Mouse (Mus musculus): ENCODE measurements around the gene Vpreb2. TPM values are rescaled to one million over a fixed set of nuclear protein-coding genes. Genes with fewer than 3 reads are reported as not detected.
"Not testable (repeated sequence)": the region's sequence is repeated elsewhere in the genome, so short reads cannot be mapped to it uniquely, and the experiment has no call there.

Gene Vpreb2
- polyA plus RNA-seq, 2 experiments = not detected

- H3K4me1 ChIP-seq (ENCODE audit: control insufficient read depth, insufficient read depth, low read length) = no peaks in the 10 kb centered on the region
- no peaks in the 10 kb centered on the region for H3K27me3 ChIP-seq (ENCODE audit: control insufficient read depth, insufficient read depth, low read length)
- H3K36me3 ChIP-seq (ENCODE audit: control insufficient read depth, insufficient read depth, low read length) = no peaks in the 10 kb centered on the region
- DNase-seq (ENCODE audit: low spot score) = no peak
- WGBS = 91% methylated on average over 1 of the region's 1 CpGs
- H3K4me3 ChIP-seq (replicated peaks; ENCODE audit: low read length) = no peak overlapping the region
- no peak for ATAC-seq (ENCODE audit: low FRiP score, low read depth)
- H3K4me2 ChIP-seq (replicated peaks; ENCODE audit: low read depth, low read length, severe bottlenecking) = no peak overlapping the region
- peaks cover 5% of the 10 kb centered on the region; the same call in 1 of the 2 replicates for H3K9me3 ChIP-seq (ENCODE audit: control insufficient read depth, low read length)
- no peak overlapping the region for H3K9ac ChIP-seq (ENCODE audit: low read depth, low read length, severe bottlenecking)
- no peak overlapping the region for H3K27ac ChIP-seq (replicated peaks; ENCODE audit: low read depth, low read length)
- TF ChIP-seq POLR2A (IDR thresholded peaks at IDR 0.05; ENCODE audit: borderline replicate concordance, extremely low read depth, insufficient read depth, insufficient read length) = no peak
Observed at GRCm38 (mm10) chr16:17987703-17988102, 7.5 kb downstream of the Vpreb2 start.

GRCm38 (mm10) chr16:17992321-17992720 lies 12.1 kb downstream of the Vpreb2 start:
- not testable (repeated sequence) for H3K4me3 ChIP-seq (replicated peaks; ENCODE audit: low read length); H3K4me2 ChIP-seq (replicated peaks; ENCODE audit: low read depth, low read length, severe bottlenecking); ATAC-seq (ENCODE audit: low FRiP score, low read depth); H3K9me3 ChIP-seq (ENCODE audit: control insufficient read depth, low read length); H3K9ac ChIP-seq (ENCODE audit: low read depth, low read length, severe bottlenecking); H3K4me1 ChIP-seq (ENCODE audit: control insufficient read depth, insufficient read depth, low read length); DNase-seq (ENCODE audit: low spot score); H3K27me3 ChIP-seq (ENCODE audit: control insufficient read depth, insufficient read depth, low read length); H3K27ac ChIP-seq (replicated peaks; ENCODE audit: low read depth, low read length); H3K36me3 ChIP-seq (ENCODE audit: control insufficient read depth, insufficient read depth, low read length)
- 95% methylated on average over 16 of the region's 16 CpGs for WGBS

DNA sequence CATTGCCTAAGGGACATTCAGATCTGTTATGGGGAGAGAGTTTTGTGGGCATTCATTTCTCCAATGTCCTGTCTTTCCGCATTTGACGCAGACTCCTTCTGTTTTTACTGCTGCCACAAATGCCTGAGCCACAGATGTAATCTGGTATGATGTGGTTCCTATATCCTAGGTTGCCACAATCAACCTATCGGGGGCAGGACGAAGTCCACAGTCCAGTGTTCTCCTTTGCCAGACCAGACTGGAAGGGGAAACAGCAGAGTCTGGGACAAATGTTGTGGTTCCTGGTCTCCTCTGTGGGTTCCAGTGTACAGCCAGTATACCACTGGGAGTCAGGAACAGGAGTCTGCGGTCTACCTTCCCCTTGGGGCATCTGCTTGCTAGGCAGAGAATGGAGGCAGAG lies 19.4 kb downstream of the Vpreb2 start:
- Histone ChIP-seq H3K4me2 (replicated peaks; ENCODE audit: low read depth, low read length, severe bottlenecking) (no peak overlapping the region), H3K9ac (ENCODE audit: low read depth, low read length, severe bottlenecking) (no peak overlapping the region), H3K9me3 (ENCODE audit: control insufficient read depth, low read length) (no peaks in the 10 kb centered on the region), H3K36me3 (ENCODE audit: control insufficient read depth, insufficient read depth, low read length) (no peaks in the 10 kb centered on the region), H3K27me3 (ENCODE audit: control insufficient read depth, insufficient read depth, low read length) (no peaks in the 10 kb centered on the region), H3K4me1 (ENCODE audit: control insufficient read depth, insufficient read depth, low read length) (no peaks in the 10 kb centered on the region), H3K27ac (replicated peaks; ENCODE audit: low read depth, low read length) (no peak overlapping the region), H3K4me3 (replicated peaks; ENCODE audit: low read length) (no peak overlapping the region)
- WGBS = 86% methylated on average over 5 of the region's 5 CpGs
- ATAC-seq (ENCODE audit: low FRiP score, low read depth) (no peak), DNase-seq (ENCODE audit: low spot score) (no peak)
- TF ChIP-seq POLR2A (IDR thresholded peaks at IDR 0.05; ENCODE audit: borderline replicate concordance, extremely low read depth, insufficient read depth, insufficient read length) = no peak

DNA sequence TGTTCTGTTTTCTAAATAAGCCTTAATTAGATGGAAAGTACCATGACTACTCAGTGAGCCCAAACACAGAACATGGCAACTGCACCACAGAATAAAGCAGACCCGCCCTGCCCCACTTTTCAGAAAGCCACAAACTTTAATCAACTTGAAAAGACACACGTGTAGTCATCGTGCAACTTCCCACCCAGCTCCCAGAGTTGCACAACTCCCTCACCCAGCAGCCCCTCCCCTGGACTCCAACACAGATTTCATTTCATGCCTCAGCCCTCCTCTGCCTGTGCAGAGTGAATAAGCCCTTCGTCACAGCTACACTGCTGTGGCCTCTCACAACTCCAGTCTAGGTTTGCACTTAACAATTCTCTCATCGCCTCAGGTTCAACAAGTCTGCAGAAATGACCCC lies 24.4 kb downstream of the Vpreb2 start:
- no peaks in the 10 kb centered on the region for H3K9me3 ChIP-seq (ENCODE audit: control insufficient read depth, low read length)
- no peak overlapping the region for H3K27ac ChIP-seq (replicated peaks; ENCODE audit: low read depth, low read length)
- no peak overlapping the region for H3K4me3 ChIP-seq (replicated peaks; ENCODE audit: low read length)
- no peak for TF ChIP-seq POLR2A (IDR thresholded peaks at IDR 0.05; ENCODE audit: borderline replicate concordance, extremely low read depth, insufficient read depth, insufficient read length)
- ATAC-seq (ENCODE audit: low FRiP score, low read depth) (no peak), DNase-seq (ENCODE audit: low spot score) (no peak)
- H3K36me3 ChIP-seq (ENCODE audit: control insufficient read depth, insufficient read depth, low read length) = no peaks in the 10 kb centered on the region
- H3K27me3 ChIP-seq (ENCODE audit: control insufficient read depth, insufficient read depth, low read length) = no peaks in the 10 kb centered on the region
- H3K9ac ChIP-seq (ENCODE audit: low read depth, low read length, severe bottlenecking) = no peak overlapping the region
- H3K4me2 ChIP-seq (replicated peaks; ENCODE audit: low read depth, low read length, severe bottlenecking) = no peak overlapping the region
- 78% methylated on average over 5 of the region's 5 CpGs for WGBS
- H3K4me1 ChIP-seq (ENCODE audit: control insufficient read depth, insufficient read depth, low read length) = no peaks in the 10 kb centered on the region

DNA sequence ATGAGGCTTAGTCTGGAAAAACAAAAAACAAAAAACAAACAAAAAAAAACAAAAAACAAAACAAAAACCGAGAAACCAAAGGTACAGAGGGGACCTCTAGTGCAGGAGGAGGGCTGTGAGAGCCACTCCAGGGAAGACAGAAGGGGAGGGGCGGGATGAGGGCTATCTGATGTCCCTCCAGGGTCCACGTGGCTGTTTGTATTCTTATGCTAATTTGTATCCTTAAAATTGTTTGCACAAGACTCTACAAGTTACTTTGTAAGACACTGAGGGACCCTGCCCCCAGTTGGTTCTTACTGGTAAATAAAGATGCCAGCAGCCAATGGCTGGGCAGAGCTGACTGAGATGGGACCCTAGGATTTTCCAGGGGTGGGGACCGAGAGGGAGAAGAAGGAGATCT lies 26.9 kb downstream of the Vpreb2 start:
- H3K9me3 ChIP-seq (ENCODE audit: control insufficient read depth, low read length) = no peaks in the 10 kb centered on the region
- no peaks in the 10 kb centered on the region for H3K27me3 ChIP-seq (ENCODE audit: control insufficient read depth, insufficient read depth, low read length)
- 56% methylated on average over 4 of the region's 4 CpGs for WGBS
- no peak for TF ChIP-seq POLR2A (IDR thresholded peaks at IDR 0.05; ENCODE audit: borderline replicate concordance, extremely low read depth, insufficient read depth, insufficient read length)
- no peak for ATAC-seq (ENCODE audit: low FRiP score, low read depth)
- no peak overlapping the region for H3K9ac ChIP-seq (ENCODE audit: low read depth, low read length, severe bottlenecking)
- H3K4me3 ChIP-seq (replicated peaks; ENCODE audit: low read length) = no peak overlapping the region
- no peak for DNase-seq (ENCODE audit: low spot score)
- H3K4me2 ChIP-seq (replicated peaks; ENCODE audit: low read depth, low read length, severe bottlenecking) = no peak overlapping the region
- no peaks in the 10 kb centered on the region for H3K4me1 ChIP-seq (ENCODE audit: control insufficient read depth, insufficient read depth, low read length)
- H3K36me3 ChIP-seq (ENCODE audit: control insufficient read depth, insufficient read depth, low read length) = no peaks in the 10 kb centered on the region
- H3K27ac ChIP-seq (replicated peaks; ENCODE audit: low read depth, low read length) = no peak overlapping the region

- Histone ChIP-seq H3K4me2 (replicated peaks; ENCODE audit: low read depth, low read length, severe bottlenecking) (no peak overlapping the region), H3K36me3 (ENCODE audit: control insufficient read depth, insufficient read depth, low read length) (no peaks in the 10 kb centered on the region), H3K27me3 (ENCODE audit: control insufficient read depth, insufficient read depth, low read length) (no peaks in the 10 kb centered on the region), H3K27ac (replicated peaks; ENCODE audit: low read depth, low read length) (no peak overlapping the region), H3K4me3 (replicated peaks; ENCODE audit: low read length) (no peak overlapping the region), H3K9me3 (ENCODE audit: control insufficient read depth, low read length) (no peaks in the 10 kb centered on the region), H3K9ac (ENCODE audit: low read depth, low read length, severe bottlenecking) (no peak overlapping the region), H3K4me1 (ENCODE audit: control insufficient read depth, insufficient read depth, low read length) (no peaks in the 10 kb centered on the region)
- no peak for TF ChIP-seq POLR2A (IDR thresholded peaks at IDR 0.05; ENCODE audit: borderline replicate concordance, extremely low read depth, insufficient read depth, insufficient read length)
- 66% methylated on average over 5 of the region's 6 CpGs for WGBS
- ATAC-seq (ENCODE audit: low FRiP score, low read depth) (no peak), DNase-seq (ENCODE audit: low spot score) (no peak)
Observed at GRCm38 (mm10) chr16:18011101-18011500, 30.9 kb downstream of the Vpreb2 start.

- not testable (repeated sequence) for DNase-seq (ENCODE audit: low spot score); ATAC-seq (ENCODE audit: low FRiP score, low read depth)
- 54% methylated on average over 3 of the region's 4 CpGs for WGBS
Observed at GRCm38 (mm10) chr16:18016482-18016881, 36.3 kb downstream of the Vpreb2 start.

More at GRCm38 (mm10) chr16:18016482-18016881, 36.3 kb downstream of the Vpreb2 start:
- not testable (repeated sequence) for H3K4me1 ChIP-seq (ENCODE audit: control insufficient read depth, insufficient read depth, low read length); H3K27ac ChIP-seq (replicated peaks; ENCODE audit: low read depth, low read length); H3K27me3 ChIP-seq (ENCODE audit: control insufficient read depth, insufficient read depth, low read length); H3K4me2 ChIP-seq (replicated peaks; ENCODE audit: low read depth, low read length, severe bottlenecking); H3K9me3 ChIP-seq (ENCODE audit: control insufficient read depth, low read length); H3K36me3 ChIP-seq (ENCODE audit: control insufficient read depth, insufficient read depth, low read length); H3K4me3 ChIP-seq (replicated peaks; ENCODE audit: low read length); H3K9ac ChIP-seq (ENCODE audit: low read depth, low read length, severe bottlenecking)

Measured in limb, embryonic 14.5 days (tissue).